Mouse (Mus musculus) liver, embryonic 11.5 days (tissue): ENCODE data around the gene Zbed3. TPM values are rescaled to one million over a fixed set of nuclear protein-coding genes. Genes with fewer than 3 reads are reported as not detected.
A peak's percentile ranks its signal among the peaks of the same experiment; 100 is the strongest.

ENCODE experiments used
- ATAC-seq: fragments of 200-750 bp; cut with Nextera tagmentation; replicated peaks from 2 replicates; pipeline ENCODE4 v1.8.0; 2017; ENCODE audit warnings: moderate number of reproducible peaks, mild to moderate bottlenecking, moderate TSS enrichment, moderate library complexity; ENCODE audit not compliant: low FRiP score
- DNase-seq: peaks from one replicate; pipeline ENCODE4 v3.0.0-alpha.2; 2017; ENCODE audit warnings: low spot score
- H3K27ac ChIP-seq: fragments of 300-500 bp; sonication (generic); 2 replicates; pipeline ENCODE4 v1.5.1; 2014; ENCODE audit warnings: mild to moderate bottlenecking, low read depth, low read length, control low read depth
- H3K27me3 ChIP-seq: fragments of 300-500 bp; sonication (generic); replicated peaks from 2 replicates; pipeline ENCODE4 v1.6.1; 2014; ENCODE audit warnings: low read length, mixed read lengths; ENCODE audit not compliant: control insufficient read depth, insufficient read depth
- H3K36me3 ChIP-seq: fragments of 300-500 bp; sonication (generic); 2 replicates; pipeline ENCODE4 v1.6.1; 2014; ENCODE audit warnings: mild to moderate bottlenecking, low read length, moderate library complexity, mixed read lengths; ENCODE audit not compliant: control insufficient read depth, insufficient read depth
- H3K4me1 ChIP-seq: fragments of 300-500 bp; sonication (generic); replicated peaks from 2 replicates; pipeline ENCODE4 v1.6.1; 2014; ENCODE audit warnings: low read length, mixed read lengths; ENCODE audit not compliant: control insufficient read depth, insufficient read depth
- H3K4me2 ChIP-seq: fragments of 300-500 bp; sonication (generic); 2 replicates; pipeline ENCODE4 v1.6.1; 2014; ENCODE audit warnings: mild to moderate bottlenecking, control low read depth, moderate library complexity
- H3K4me3 ChIP-seq: fragments of 300-500 bp; sonication (generic); 2 replicates; pipeline ENCODE4 v1.5.1; 2014; ENCODE audit warnings: low read depth, low read length, control low read depth
- H3K9ac ChIP-seq: fragments of 300-500 bp; sonication (generic); 2 replicates; pipeline ENCODE4 v1.6.1; 2014; ENCODE audit warnings: low read depth, low read length, control low read depth
- H3K9me3 ChIP-seq: fragments of 300-500 bp; sonication (generic); 2 replicates; pipeline ENCODE4 v1.6.1; 2016; ENCODE audit warnings: low read length, inconsistent platforms, mixed read lengths; ENCODE audit not compliant: control insufficient read depth
- WGBS: fragments of 180-500 bp; shearing (Covaris S2); extraction: QIAGEN DNeasy Blood & Tissue Kit; methylation state at CpG from one replicate; pipeline ENCODE4 v1.1.7; 2014; 5-methylcytosine and 5-hydroxymethylcytosine counted together
- polyA plus RNA-seq: library from polyadenylated mRNA; unstranded; fragments of >200 nt; fragmentation: Nextera tagmentation; extraction: Ambion mirVana; gene quantifications from 2 replicates; pipeline ENCODE4 v1.2.1, GENCODE M21; 2014

Gene Zbed3
- polyA plus RNA-seq, 1 experiment from 2014 or later: 30.9 TPM

- Histone ChIP-seq H3K27ac (no peak overlapping the region; the same call in 1 of the 2 replicates), H3K4me2 (peak overlapping the region; percentile 88), H3K9me3 (no peaks in the 10 kb centered on the region), H3K36me3 (no peaks in the 10 kb centered on the region), H3K4me3 (peak overlapping the region; percentile 79), H3K9ac (peak overlapping the region; percentile 93), H3K4me1 (peaks cover 7% of the 10 kb centered on the region), H3K27me3 (no peaks in the 10 kb centered on the region)
- no peak for DNase-seq
- ATAC-seq: 0 out of 2 replicates have a peak, but pooled peaks have one; percentile 21
- WGBS: 28% methylated on average over 21 of the region's 21 CpGs
These were observed 3.4 kb downstream of the Zbed3 start for GRCm38 (mm10) chr13:95326611-95327344.

GRCm38 (mm10) chr13:95327345-95327741, 3.9 kb downstream of the Zbed3 start:
- Histone ChIP-seq H3K4me1 (peaks cover 7% of the 10 kb centered on the region), H3K4me3 (peak overlapping the region; percentile 79), H3K9ac (peak overlapping the region; percentile 93), H3K4me2 (peak overlapping the region; percentile 88), H3K27me3 (no peaks in the 10 kb centered on the region), H3K36me3 (no peaks in the 10 kb centered on the region), H3K9me3 (no peaks in the 10 kb centered on the region), H3K27ac (no peak overlapping the region)
- 18% methylated on average over 5 of the region's 5 CpGs for WGBS
- DNase-seq (no peak), ATAC-seq (no peak)

- Histone ChIP-seq H3K4me2 (no peak overlapping the region), H3K9ac (no peak overlapping the region), H3K36me3 (no peaks in the 10 kb centered on the region), H3K4me1 (peaks cover 7% of the 10 kb centered on the region), H3K27me3 (no peaks in the 10 kb centered on the region), H3K9me3 (no peaks in the 10 kb centered on the region), H3K4me3 (no peak overlapping the region), H3K27ac (no peak overlapping the region)
- no peak for ATAC-seq
- whole genome bisulfite sequencing: 90% methylated on average over 11 of the region's 11 CpGs
- no peak for DNase-seq
These were observed 5.4 kb downstream of the Zbed3 start for GRCm38 (mm10) chr13:95328767-95329166.

- 54% methylated on average over 11 of the region's 11 CpGs for WGBS
- no peak for DNase-seq
These were observed 7.1 kb downstream of the Zbed3 start for GRCm38 (mm10) chr13:95330507-95330906.

GRCm38 (mm10) chr13:95332086-95332899, 8.9 kb downstream of the Zbed3 start:
- no peak overlapping the region for H3K4me3 ChIP-seq
- H3K9me3 ChIP-seq: no peaks in the 10 kb centered on the region
- 85% methylated on average over 11 of the region's 11 CpGs for WGBS
- no peak overlapping the region for H3K27ac ChIP-seq
- peaks cover 6% of the 10 kb centered on the region; the same call in 1 of the 2 replicates for H3K36me3 ChIP-seq
- ATAC-seq (no peak), DNase-seq (no peak)
- no peak overlapping the region for H3K4me2 ChIP-seq
- peaks cover 1% of the 10 kb centered on the region; the same call in 1 of the 2 replicates for H3K4me1 ChIP-seq
- no peak overlapping the region for H3K9ac ChIP-seq
- H3K27me3 ChIP-seq: no peaks in the 10 kb centered on the region

More at GRCm38 (mm10) chr13:95330507-95330906, 7.1 kb downstream of the Zbed3 start:
- H3K9me3 ChIP-seq: no peaks in the 10 kb centered on the region
- H3K27ac ChIP-seq: no peak overlapping the region
- H3K4me2 ChIP-seq: no peak overlapping the region
- no peaks in the 10 kb centered on the region for H3K36me3 ChIP-seq
- H3K27me3 ChIP-seq: no peaks in the 10 kb centered on the region
- H3K4me1 ChIP-seq: peaks cover 7% of the 10 kb centered on the region
- H3K4me3 ChIP-seq: no peak overlapping the region
- ATAC-seq: no peak
- H3K9ac ChIP-seq: no peak overlapping the region

- no peak overlapping the region for H3K4me2 ChIP-seq
- no peaks in the 10 kb centered on the region; the same call in 1 of the 2 replicates for H3K4me1 ChIP-seq
- H3K4me3 ChIP-seq: no peak overlapping the region
- DNase-seq: no peak
- H3K27me3 ChIP-seq: no peaks in the 10 kb centered on the region
- H3K27ac ChIP-seq: no peak overlapping the region
- ATAC-seq: no peak
- H3K9me3 ChIP-seq: no peaks in the 10 kb centered on the region
- WGBS: 79% methylated on average over 40 of the region's 40 CpGs
- no peak overlapping the region for H3K9ac ChIP-seq
- peaks cover 10% of the 10 kb centered on the region; the same call in 1 of the 2 replicates for H3K36me3 ChIP-seq
These were observed 12.8 kb downstream of the Zbed3 start for GRCm38 (mm10) chr13:95336122-95336677.

GRCm38 (mm10) chr13:95343470-95343869, 20.1 kb downstream of the Zbed3 start:
- DNase-seq (no peak), ATAC-seq (no peak)
- H3K9ac ChIP-seq: no peak overlapping the region
- H3K4me2 ChIP-seq: no peak overlapping the region
- H3K27ac ChIP-seq: no peak overlapping the region
- 0 out of 2 replicates have a peak, but pooled peaks cover 2% of the 10 kb centered on the region for H3K36me3 ChIP-seq
- no peak overlapping the region for H3K4me3 ChIP-seq
- no peaks in the 10 kb centered on the region for H3K9me3 ChIP-seq
- no peaks in the 10 kb centered on the region for H3K4me1 ChIP-seq
- H3K27me3 ChIP-seq: no peaks in the 10 kb centered on the region
- WGBS: 64% methylated on average over 8 of the region's 8 CpGs

- no peak overlapping the region for H3K27ac ChIP-seq
- DNase-seq: no peak
- WGBS: 75% methylated on average over 6 of the region's 6 CpGs
- peaks cover 3% of the 10 kb centered on the region; the same call in 1 of the 2 replicates for H3K36me3 ChIP-seq
- H3K9me3 ChIP-seq: no peaks in the 10 kb centered on the region
- no peak overlapping the region for H3K9ac ChIP-seq
- H3K4me2 ChIP-seq: no peak overlapping the region
- no peaks in the 10 kb centered on the region for H3K27me3 ChIP-seq
- no peak for ATAC-seq
- no peak overlapping the region for H3K4me3 ChIP-seq
- no peaks in the 10 kb centered on the region for H3K4me1 ChIP-seq
These were observed 22.5 kb downstream of the Zbed3 start for GRCm38 (mm10) chr13:95345869-95346268.
